Mouse (Mus musculus) limb, embryonic 15.5 days (tissue): ENCODE measurements at regions not wholly inside any gene's neighbourhood (a gene's known extent, or its start where the extent isn't known, plus 50 kb on each side); places are given as distances from the start of the nearest gene placed in this dataset.
A peak's percentile ranks its signal among the peaks of the same experiment; 100 is the strongest.

Experiments used
- ATAC-seq: fragments of 200-750 bp; cut with Nextera tagmentation; 2 replicates; pipeline ENCODE4 v1.8.0; 2017; ENCODE audit warnings: low read depth, moderate TSS enrichment; ENCODE audit not compliant: insufficient number of reproducible peaks, low FRiP score, low TSS enrichment
- H3K27ac ChIP-seq: fragments of 300-500 bp; sonication (generic); 2 replicates; pipeline ENCODE4 v1.5.1; 2015; ENCODE audit warnings: moderate library complexity, mild to moderate bottlenecking, inconsistent platforms
- H3K27me3 ChIP-seq: fragments of 300-500 bp; sonication (generic); 2 replicates; pipeline ENCODE4 v1.6.1; 2015; ENCODE audit warnings: inconsistent platforms
- H3K36me3 ChIP-seq: fragments of 300-500 bp; sonication (generic); 2 replicates; pipeline ENCODE4 v1.6.1; 2015; ENCODE audit warnings: inconsistent platforms
- H3K4me1 ChIP-seq: fragments of 300-500 bp; sonication (generic); 2 replicates; pipeline ENCODE4 v1.6.1; 2015; ENCODE audit warnings: inconsistent platforms
- H3K4me2 ChIP-seq: fragments of 300-500 bp; sonication (generic); 2 replicates; pipeline ENCODE4 v1.6.1; 2015; ENCODE audit warnings: mild to moderate bottlenecking, inconsistent platforms
- H3K4me3 ChIP-seq: fragments of 300-500 bp; sonication (generic); 2 replicates; pipeline ENCODE4 v1.5.1; 2015; ENCODE audit warnings: mild to moderate bottlenecking, inconsistent platforms
- H3K9ac ChIP-seq: fragments of 300-500 bp; sonication (generic); 2 replicates; pipeline ENCODE4 v1.6.1; 2015; ENCODE audit warnings: inconsistent platforms
- H3K9me3 ChIP-seq: fragments of 300-500 bp; sonication (generic); 2 replicates; pipeline ENCODE4 v1.6.1; 2016; ENCODE audit warnings: inconsistent platforms
- WGBS: fragments of 180-500 bp; shearing (Covaris S2); methylation state at CpG from one replicate; pipeline ENCODE4 v1.1.7; 2015; 5-methylcytosine and 5-hydroxymethylcytosine counted together

DNA sequence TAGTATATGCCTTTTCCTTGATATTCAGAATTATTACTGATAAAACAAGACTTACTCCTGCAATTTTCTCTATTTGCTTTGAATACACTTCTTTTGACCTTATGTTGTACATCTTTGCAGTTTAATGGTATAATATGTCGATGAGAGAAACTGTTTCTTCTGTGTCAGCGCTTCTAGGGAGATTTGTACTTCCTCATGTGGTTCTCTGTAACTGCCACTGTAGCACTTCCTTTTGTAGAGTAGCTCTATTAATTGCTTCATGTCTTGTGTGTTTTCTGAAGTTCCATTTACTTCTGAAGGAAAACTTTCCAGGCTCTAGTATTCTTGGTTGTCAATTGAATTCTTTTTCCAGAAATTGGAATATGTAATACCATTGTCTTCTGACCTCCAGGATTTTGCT lies 323.2 kb downstream of the Ptprc start:
- Histone ChIP-seq H3K27ac (no peak overlapping the region), H3K9me3 (no peaks in the 10 kb centered on the region), H3K4me3 (no peak overlapping the region), H3K4me1 (no peaks in the 10 kb centered on the region), H3K9ac (no peak overlapping the region), H3K27me3 (no peaks in the 10 kb centered on the region), H3K4me2 (no peak overlapping the region), H3K36me3 (no peaks in the 10 kb centered on the region)
- 90% methylated on average over 2 of the region's 2 CpGs for WGBS
- ATAC-seq: no peak

DNA sequence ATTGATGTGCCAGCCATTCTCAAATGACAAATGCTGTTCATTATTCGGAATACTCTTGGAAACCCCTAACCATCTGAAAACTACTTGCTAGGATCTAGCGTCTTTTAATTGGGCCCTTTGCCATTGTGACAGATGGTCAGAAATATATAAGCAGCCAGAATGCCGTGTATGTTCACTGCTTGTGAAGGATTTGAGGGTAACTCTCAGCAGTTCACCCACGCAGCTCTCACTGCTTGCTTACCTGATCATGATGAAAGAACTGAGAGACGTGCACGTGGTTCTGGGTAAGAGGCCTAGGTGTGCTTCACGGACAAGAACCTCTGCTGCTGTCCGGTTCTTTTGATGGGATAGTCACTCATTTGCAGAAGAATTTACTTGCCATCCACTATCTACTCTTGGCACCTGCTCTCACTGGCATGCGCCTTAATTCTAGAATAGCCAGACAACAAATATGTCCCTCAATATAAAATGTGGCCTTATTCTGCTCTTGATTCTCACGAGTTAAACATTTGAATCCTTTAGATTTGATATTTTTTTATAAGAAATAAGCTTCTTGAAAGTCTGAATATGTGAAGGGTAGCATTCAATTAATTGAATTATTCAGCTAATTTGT lies 328.1 kb downstream of the Ptprc start:
- H3K27me3 ChIP-seq: no peaks in the 10 kb centered on the region
- 83% methylated on average over 10 of the region's 10 CpGs for WGBS

DNA sequence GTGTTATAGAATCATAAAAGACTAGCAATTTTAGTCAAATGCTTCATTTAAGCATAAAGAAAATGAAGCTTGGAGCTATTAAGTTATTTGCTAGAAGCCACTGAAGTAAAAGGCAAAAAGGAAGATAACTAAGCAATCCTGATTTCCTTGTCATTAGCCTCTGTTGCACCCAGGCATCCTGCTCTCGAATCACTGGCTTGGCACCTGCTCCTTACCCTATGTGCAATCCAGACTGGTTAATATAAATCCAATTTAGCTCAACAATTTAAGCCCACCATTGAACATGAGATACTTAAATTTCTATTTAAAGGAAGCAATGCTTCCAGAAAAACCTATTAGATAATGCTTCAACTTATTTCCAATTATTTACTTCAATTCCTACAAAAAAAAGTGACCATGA lies 328.7 kb downstream of the Ptprc start:
- no peak overlapping the region for H3K27ac ChIP-seq
- ATAC-seq: no peak
- no peaks in the 10 kb centered on the region for H3K4me1 ChIP-seq
- H3K36me3 ChIP-seq: no peaks in the 10 kb centered on the region
- WGBS: 84% methylated on average over 1 of the region's 1 CpGs
- H3K27me3 ChIP-seq: no peaks in the 10 kb centered on the region
- no peaks in the 10 kb centered on the region for H3K9me3 ChIP-seq
- no peak overlapping the region for H3K4me3 ChIP-seq
- no peak overlapping the region for H3K9ac ChIP-seq
- H3K4me2 ChIP-seq: no peak overlapping the region

More for the DNA sequence above, 328.1 kb downstream of the Ptprc start:
- Histone ChIP-seq H3K4me1 (no peaks in the 10 kb centered on the region), H3K9ac (no peak overlapping the region), H3K27ac (no peak overlapping the region), H3K36me3 (no peaks in the 10 kb centered on the region), H3K4me2 (no peak overlapping the region), H3K4me3 (no peak overlapping the region), H3K9me3 (no peaks in the 10 kb centered on the region)
- ATAC-seq: no peak

DNA sequence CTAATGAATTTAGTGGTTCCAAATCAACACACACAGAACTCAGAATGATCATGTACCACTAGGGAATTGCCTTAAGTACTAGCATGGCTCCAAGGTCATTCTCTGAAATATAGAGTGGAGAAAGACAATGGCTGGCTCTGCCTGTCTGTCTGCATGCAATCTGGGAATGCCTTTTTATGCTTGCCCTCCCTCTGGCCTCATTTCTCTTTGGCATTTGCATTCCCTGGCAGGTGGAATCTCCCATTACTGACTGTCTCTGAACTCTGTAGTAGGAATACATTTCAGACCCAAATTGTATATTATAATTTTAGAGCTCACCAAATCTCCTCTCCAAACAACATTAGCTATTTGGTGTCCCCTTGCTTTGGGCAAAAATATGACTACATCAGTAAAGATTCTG lies 335.0 kb downstream of the Ptprc start:
- H3K27ac ChIP-seq: no peak overlapping the region
- no peaks in the 10 kb centered on the region for H3K27me3 ChIP-seq
- H3K4me3 ChIP-seq: no peak overlapping the region
- no peak overlapping the region for H3K4me2 ChIP-seq
- H3K9me3 ChIP-seq: no peaks in the 10 kb centered on the region
- H3K36me3 ChIP-seq: no peaks in the 10 kb centered on the region
- no peak overlapping the region for H3K9ac ChIP-seq
- no peak for ATAC-seq
- H3K4me1 ChIP-seq: 0 out of 2 replicates have a peak, but pooled peaks cover 3% of the 10 kb centered on the region

DNA sequence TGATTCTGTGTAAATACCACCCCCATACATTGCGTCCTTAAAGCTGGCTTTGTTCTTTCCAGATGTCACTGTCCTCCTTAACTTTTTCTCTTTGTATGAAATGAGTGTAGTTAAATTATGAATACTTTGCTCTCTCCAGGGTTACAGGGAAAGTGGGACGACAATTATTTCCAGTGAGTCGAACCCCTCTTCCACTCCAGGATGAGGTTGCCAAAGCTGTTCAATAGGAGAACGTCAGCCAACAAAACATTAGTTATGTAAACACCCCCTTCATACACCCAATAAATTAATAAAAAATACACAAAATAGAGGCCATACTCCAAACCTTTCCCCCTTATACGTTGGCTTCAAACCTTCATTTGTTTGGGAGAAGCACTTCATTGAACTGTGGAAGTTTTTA lies 335.8 kb downstream of the Ptprc start:
- no peak overlapping the region; the same call in 1 of the 2 replicates for H3K27ac ChIP-seq
- H3K4me3 ChIP-seq: no peak overlapping the region
- no peaks in the 10 kb centered on the region for H3K27me3 ChIP-seq
- no peaks in the 10 kb centered on the region for H3K36me3 ChIP-seq
- H3K9ac ChIP-seq: no peak overlapping the region
- 0 out of 2 replicates have a peak, but pooled peaks cover 3% of the 10 kb centered on the region for H3K4me1 ChIP-seq
- H3K9me3 ChIP-seq: no peaks in the 10 kb centered on the region
- WGBS: 51% methylated on average over 5 of the region's 5 CpGs
- no peak overlapping the region for H3K4me2 ChIP-seq
- no peak for ATAC-seq

DNA sequence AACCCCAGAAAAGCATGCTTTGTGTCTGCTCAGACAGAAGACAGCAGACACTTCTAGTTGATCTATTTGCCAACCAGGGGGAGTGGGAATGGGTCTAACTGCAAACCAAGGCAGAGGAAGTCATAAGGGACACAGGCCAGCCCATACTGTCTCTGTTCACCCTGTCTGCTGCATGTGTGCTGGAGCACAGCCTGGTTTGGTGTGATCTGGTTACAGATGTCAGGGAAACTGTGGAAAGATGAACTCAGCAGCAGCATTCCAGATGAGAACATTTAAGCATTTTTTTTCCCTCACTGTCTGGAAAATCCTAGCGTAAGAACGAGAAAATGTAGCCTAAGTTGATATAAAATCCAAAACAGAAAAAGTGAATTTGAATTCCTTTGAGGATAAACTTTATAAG lies 336.2 kb downstream of the Ptprc start:
- 42% methylated on average over 2 of the region's 2 CpGs for WGBS

DNA sequence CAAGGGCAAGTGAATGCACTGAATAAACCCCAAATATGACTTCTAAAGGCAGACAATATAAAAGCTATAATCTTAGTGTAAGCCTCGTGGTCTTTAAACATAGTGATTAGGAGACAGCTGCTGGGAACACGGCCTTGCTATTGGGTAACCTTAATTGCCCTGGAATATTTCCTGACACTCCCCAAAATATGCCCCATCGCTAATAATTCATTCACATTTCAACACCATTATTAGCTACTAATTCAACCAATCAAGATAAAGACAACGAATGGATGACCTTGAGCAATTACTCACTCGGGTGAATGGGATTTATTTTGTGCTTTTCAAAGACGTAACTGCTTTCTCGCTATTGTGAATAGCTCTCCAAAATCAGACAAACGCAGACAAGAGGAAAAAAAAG lies 337.2 kb downstream of the Ptprc start:
- Histone ChIP-seq H3K9ac (no peak overlapping the region), H3K36me3 (no peaks in the 10 kb centered on the region), H3K27ac (no peak overlapping the region), H3K4me1 (0 out of 2 replicates have a peak, but pooled peaks cover 3% of the 10 kb centered on the region), H3K27me3 (no peaks in the 10 kb centered on the region), H3K4me2 (no peak overlapping the region), H3K9me3 (no peaks in the 10 kb centered on the region), H3K4me3 (no peak overlapping the region)
- ATAC-seq: no peak
- WGBS: 65% methylated on average over 8 of the region's 8 CpGs

More for the DNA sequence above, 336.2 kb downstream of the Ptprc start:
- ATAC-seq: no peak
- H3K9ac ChIP-seq: no peak overlapping the region
- H3K4me2 ChIP-seq: no peak overlapping the region
- H3K27me3 ChIP-seq: no peaks in the 10 kb centered on the region
- H3K27ac ChIP-seq: no peak overlapping the region; the same call in none of the 2 replicates
- H3K4me1 ChIP-seq: 0 out of 2 replicates have a peak, but pooled peaks cover 3% of the 10 kb centered on the region
- H3K36me3 ChIP-seq: no peaks in the 10 kb centered on the region
- H3K4me3 ChIP-seq: no peak overlapping the region
- H3K9me3 ChIP-seq: no peaks in the 10 kb centered on the region

DNA sequence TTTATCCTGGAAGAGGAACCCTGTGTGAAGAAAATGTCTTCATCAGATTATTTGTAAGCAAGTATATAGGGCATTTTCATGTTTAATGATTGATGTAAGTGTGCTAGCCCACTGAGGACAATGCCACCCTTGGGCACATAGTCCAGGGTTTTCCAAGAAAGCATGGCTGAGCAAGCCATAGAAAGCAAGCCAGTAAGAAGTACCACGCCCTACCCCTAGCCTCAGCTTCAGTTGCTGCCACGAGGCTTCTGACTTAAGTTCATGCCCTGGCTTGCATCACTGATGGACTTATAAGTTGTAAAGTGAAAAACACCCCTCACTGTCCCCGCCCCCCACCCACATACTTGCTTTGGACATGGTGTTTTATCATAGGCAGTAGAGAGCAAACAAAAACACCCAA lies 342.0 kb downstream of the Ptprc start:
- WGBS: 68% methylated on average over 3 of the region's 3 CpGs

DNA sequence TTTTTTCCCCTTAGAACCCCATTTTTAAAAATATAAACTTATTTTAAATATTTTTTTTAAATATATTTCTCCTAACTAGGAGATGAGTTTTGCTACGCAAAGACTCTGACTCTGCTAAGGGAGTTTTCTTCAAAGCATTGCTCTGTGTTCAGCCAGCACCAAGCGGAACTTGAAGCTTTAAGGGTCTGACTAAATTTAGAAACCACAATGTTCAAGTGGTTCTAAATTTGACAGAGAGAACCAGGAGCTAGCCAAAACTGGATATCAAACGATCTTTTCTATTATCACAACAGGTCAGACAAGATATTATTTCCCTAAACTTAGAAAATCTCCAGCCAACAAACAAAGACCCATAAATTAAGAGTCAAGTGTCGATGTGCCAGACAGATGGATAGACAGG lies 344.2 kb downstream of the Ptprc start:
- 65% methylated on average over 4 of the region's 4 CpGs for WGBS
- Histone ChIP-seq H3K27ac (no peak overlapping the region), H3K9ac (no peak overlapping the region), H3K27me3 (no peaks in the 10 kb centered on the region), H3K4me3 (no peak overlapping the region), H3K4me2 (no peak overlapping the region), H3K4me1 (no peaks in the 10 kb centered on the region; the same call in 1 of the 2 replicates), H3K36me3 (no peaks in the 10 kb centered on the region), H3K9me3 (no peaks in the 10 kb centered on the region)
- ATAC-seq: no peak

More for the DNA sequence above, 342.0 kb downstream of the Ptprc start:
- H3K36me3 ChIP-seq: no peaks in the 10 kb centered on the region
- no peak for ATAC-seq
- H3K27ac ChIP-seq: no peak overlapping the region
- no peak overlapping the region for H3K9ac ChIP-seq
- no peaks in the 10 kb centered on the region for H3K9me3 ChIP-seq
- H3K27me3 ChIP-seq: no peaks in the 10 kb centered on the region
- no peaks in the 10 kb centered on the region for H3K4me1 ChIP-seq
- H3K4me3 ChIP-seq: no peak overlapping the region
- no peak overlapping the region for H3K4me2 ChIP-seq

DNA sequence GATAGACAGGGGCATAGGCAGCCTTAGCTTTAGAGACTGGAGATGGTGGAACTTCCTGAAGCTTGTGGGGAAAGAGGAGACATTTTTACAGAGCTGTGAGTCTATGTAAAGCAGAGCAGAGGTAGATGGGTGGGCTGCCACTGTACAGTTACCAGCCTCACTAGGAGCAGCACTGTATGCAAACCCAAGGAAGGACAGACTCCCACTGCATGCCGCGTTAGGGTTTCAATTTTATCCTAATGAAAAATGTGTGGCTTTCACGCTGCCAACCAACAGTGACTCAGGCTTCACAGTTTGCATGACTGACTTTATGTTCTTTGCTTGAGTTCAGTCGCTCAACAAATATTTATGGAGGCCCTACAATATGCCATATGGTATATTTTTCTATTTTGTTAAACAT lies 348.1 kb downstream of the Ptprc start:
- Histone ChIP-seq H3K36me3 (no peaks in the 10 kb centered on the region), H3K4me1 (no peaks in the 10 kb centered on the region; the same call in 1 of the 2 replicates), H3K4me3 (no peak overlapping the region), H3K9ac (no peak overlapping the region), H3K27me3 (no peaks in the 10 kb centered on the region), H3K27ac (0 out of 2 replicates have a peak overlapping the region, but pooled peaks have one; percentile 28), H3K9me3 (no peaks in the 10 kb centered on the region), H3K4me2 (no peak overlapping the region)
- no peak for ATAC-seq
- WGBS: 55% methylated on average over 4 of the region's 4 CpGs

DNA sequence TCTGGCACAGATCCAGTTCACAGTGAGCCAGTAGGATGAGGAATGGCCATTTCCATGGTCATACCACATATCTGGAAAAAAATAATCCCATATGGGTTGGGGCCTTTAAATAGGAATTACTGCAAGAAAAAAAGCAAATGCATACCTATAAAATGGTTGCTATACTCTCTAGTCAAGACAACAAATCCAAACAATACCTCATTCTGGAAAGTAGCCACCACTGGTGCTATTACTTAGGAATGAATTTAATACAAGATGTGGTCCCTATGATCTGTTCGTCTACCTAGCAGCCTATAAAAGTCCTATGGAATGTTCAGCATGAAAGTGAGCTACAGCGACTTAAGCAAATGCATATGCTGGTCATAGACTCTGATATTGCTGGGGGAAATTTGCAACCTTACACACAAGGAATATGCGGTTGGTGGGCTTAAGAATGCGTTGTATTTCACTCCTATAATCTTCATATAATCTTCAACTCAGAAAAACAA lies 360.1 kb downstream of the Ptprc start:
- Histone ChIP-seq H3K4me3 (no peak overlapping the region), H3K27me3 (no peaks in the 10 kb centered on the region), H3K36me3 (no peaks in the 10 kb centered on the region), H3K27ac (no peak overlapping the region), H3K9me3 (no peaks in the 10 kb centered on the region), H3K4me1 (no peaks in the 10 kb centered on the region), H3K9ac (no peak overlapping the region), H3K4me2 (no peak overlapping the region)
- ATAC-seq: peak; percentile 69; the same call in 1 of the 2 replicates
- WGBS: 34% methylated on average over 4 of the region's 4 CpGs

DNA sequence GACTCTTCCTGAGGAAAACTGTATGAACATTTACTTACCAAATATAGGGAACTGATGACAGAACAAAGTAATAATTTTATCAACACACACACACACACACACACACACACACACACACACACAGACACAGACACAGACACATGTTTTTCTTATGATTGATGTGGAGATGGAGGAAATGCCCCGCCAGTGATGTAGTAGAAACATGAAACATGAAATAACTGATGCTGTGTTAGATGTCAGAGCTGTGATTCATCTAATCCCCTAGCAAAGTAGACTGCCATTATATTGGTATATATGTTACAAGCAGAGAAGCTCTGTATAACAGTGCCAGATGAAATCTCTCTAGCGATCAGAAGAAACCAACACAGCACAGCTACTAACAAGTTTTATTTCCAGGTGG lies 361.0 kb downstream of the Ptprc start:
- Histone ChIP-seq H3K36me3 (no peaks in the 10 kb centered on the region), H3K4me3 (no peak overlapping the region)
- WGBS: 63% methylated on average over 2 of the region's 2 CpGs

DNA sequence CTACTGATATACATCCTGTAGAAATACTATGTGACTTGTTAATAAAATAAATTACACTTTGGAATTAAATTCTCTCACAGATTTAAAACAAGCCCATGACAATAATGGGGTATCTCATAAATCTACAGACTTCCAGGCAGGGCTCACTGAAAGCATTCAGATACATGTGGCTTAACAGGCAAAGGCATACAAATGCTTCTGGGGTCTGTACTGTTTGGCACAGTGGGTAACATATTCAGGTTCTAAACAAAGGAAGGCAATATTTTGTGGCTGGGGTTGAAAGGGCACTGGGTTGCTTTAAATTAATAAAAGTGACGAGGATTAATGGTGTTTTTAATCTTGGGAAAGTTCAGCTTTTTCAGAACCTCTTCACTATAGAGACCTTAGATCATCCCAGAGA lies 361.8 kb downstream of the Ptprc start:
- no peak for ATAC-seq
- Histone ChIP-seq H3K4me1 (no peaks in the 10 kb centered on the region), H3K4me2 (no peak overlapping the region), H3K36me3 (no peaks in the 10 kb centered on the region), H3K9ac (no peak overlapping the region), H3K4me3 (no peak overlapping the region), H3K27me3 (no peaks in the 10 kb centered on the region), H3K9me3 (no peaks in the 10 kb centered on the region), H3K27ac (no peak overlapping the region)
- 69% methylated on average over 1 of the region's 1 CpGs for WGBS

More for the DNA sequence above, 361.0 kb downstream of the Ptprc start:
- H3K27me3 ChIP-seq: no peaks in the 10 kb centered on the region
- H3K9ac ChIP-seq: no peak overlapping the region
- H3K27ac ChIP-seq: no peak overlapping the region
- H3K9me3 ChIP-seq: no peaks in the 10 kb centered on the region
- ATAC-seq: no peak
- no peaks in the 10 kb centered on the region for H3K4me1 ChIP-seq
- no peak overlapping the region for H3K4me2 ChIP-seq
